Mouse (Mus musculus) T-helper 2 cell (primary cell): Measurements from ENCODE around the gene Mgat5.

Experiments used
- in situ Hi-C: fragments of 300-600 bp; cut with MboI, MseI; formaldehyde crosslinking; loops from one replicate; pipeline ENCODE4 v1.15.1; 2025; ENCODE audit warnings: high pct_unique_total_duplicates

Gene Mgat5

DNA sequence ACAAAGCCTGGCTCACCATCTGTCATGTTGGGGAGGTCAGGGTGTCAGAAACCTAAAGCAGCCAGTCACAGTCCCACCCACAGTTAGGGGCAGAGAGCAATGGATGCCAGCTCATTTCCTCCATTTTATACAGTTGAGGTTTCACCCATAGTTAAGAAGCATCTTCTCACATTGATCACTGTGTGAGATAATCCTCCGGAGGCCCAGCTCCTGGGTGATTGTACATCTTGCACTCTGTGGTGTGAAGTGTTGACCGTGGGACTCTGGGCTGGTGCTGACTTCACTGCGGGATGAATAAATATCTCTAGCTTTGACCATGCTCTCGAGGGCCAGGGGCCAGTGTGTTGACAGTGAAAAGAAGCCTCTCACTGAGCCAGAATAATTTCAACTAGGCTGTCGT is 99.0 kb downstream of the Mgat5 start:
- in situ Hi-C loops: loop anchor here (5.0 kb wide), 3 partner anchors 44 to 96 kb away; partner anchors contain the start of gene Mgat5

DNA sequence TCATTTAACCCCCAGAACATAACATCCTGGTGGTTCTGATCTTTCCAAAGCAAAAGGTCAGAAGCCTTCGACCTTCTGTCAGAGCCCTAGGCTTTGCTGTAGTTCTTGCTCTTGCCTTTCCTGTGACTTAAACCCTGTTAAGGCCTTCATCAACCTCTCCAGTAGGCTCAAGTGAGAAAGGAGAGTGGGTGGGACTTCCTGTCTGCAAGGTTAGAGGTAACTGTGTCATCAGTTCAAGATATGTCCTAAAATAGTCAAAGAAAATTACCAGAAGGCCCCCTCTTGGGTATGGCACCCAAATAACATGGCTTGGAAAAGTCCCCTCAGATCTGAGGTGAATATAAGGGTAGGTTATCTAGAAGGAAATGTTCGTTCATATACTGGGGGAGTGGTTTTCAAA is 99.5 kb downstream of the Mgat5 start:
- in situ Hi-C loops: loop anchor here (5.0 kb wide), 3 partner anchors 43 to 97 kb away; partner anchors contain the start of gene Mgat5

DNA sequence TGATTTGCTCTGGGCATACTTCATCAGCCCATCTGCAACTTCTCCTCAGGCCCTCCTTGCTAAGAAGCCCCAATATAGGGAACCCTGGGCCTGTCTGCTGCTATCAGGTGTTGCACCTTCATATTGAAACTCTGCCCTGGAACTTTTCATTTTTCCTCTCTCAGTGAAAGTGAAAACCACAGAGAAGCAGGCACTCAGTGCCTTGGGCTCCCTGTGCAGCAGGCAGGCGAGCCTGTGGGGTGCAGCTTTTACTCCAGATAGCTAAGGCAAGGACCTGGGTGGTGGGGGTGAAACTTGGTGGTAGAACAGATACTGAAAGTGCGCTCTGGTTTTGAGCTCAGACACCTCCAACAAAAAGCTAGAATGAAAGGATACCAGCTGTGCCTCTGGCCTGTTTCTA is 100.8 kb downstream of the Mgat5 start:
- in situ Hi-C loops: no loop called here

DNA sequence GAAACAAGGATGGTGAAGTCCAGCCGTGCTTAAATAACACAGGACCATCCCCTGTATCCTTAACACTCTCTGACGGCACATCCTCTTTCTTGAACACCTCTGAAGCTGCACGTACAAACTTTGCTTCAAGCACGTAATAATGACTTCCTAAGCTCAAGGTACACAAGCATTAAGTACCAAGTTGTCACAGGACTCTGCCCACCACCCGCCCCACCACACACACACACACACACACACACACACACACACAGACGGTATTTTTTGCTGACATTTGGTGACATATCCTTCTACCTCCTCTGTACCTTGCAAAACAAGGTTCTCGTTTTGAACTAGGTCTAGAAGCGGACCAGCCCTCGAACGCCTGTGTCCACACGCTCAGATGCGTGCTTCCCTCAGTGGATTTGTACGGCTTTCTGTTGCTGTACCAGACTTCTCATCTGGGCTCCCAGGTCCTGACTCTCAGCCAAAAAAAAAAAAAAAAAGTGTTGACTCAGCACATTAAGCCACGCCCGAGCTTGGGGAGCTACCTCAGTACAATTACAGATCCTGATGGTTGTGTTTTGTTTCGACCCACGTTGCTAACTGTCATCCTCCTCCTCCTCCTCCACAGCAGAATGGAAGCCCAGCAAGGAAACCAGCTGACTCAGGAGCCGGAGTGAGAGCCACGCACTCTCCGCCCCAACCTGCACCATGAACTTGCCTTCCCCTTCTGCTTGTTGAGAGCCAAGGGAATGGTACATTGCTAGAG is 101.4 kb downstream of the Mgat5 start:
- in situ Hi-C loops: no loop called here

DNA sequence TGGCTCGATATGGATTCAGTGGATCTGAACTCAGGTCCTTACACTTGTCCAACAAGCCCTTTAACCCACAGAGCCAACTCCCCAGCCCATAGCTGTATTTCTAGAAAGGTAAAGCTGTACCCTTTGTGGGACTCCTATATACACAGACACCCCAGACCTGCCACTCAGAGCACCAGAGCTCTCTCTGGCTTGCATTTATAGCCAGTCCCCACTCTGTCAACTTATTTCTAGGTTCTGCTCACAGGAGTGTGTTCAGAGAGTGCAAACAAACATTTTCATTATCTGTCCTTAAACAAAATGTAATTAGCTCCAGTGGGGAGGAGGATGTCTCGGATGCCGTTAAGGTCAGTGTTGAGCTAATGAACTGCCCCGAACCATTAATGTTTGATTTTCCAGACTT is 102.5 kb downstream of the Mgat5 start:
- in situ Hi-C loops: no loop called here

DNA sequence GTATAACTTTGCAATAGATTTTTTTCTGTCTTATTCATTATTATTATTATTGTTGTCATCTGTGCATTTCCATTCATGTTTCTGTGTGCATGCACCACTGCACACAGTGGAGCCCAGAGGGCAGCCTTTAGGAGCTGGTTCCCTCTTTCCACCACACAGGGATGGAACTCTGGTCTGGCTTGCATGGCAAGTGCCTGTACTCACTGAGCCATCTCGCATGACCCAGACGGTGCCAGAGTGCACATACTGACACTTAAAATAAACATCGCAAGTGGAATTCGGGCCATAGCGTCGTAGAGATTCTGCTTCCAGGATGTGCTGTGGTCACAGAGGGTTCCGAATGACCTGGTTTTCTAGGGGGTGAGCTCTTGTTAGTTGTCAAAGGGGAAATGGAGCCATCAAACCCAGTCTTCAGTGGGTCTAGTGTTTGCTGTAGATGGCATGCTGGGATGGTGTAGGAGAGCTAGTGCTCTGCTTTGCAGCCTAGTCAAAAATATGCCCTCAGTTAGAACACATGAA is 103.5 kb downstream of the Mgat5 start:
- in situ Hi-C loops: no loop called here

DNA sequence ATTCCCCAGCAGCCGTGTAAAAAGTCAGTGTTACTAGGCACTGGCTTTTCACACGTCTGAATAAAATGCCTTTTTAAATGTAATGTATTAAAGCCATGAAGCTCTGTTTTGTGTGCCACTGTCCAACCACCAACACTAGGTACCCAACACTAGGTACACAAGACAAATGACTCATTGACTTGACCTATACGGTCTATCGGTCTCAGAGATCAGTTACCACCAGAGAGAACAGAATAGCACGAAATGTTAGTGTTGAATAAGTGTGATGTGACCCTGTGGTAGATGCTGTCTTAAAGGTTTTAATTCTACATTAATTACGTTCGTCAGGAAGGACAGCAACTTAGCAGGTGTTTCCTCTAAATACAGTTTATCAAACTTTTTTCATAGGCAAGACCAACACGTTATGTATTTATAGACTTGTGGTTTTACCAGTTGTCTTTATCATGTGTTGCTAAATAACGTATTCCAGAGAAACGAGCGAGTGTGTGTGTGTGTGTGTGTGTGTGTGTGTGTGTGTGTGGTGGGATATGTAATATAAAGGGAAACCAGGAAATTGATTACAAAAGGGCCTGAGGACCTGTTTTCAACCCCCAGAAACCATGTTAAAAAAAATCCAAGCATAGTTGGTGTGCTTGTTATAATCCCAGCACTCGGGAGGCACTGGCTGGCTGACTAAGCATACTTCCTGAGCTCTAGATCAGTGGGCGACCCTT is 104.3 kb downstream of the Mgat5 start:
- in situ Hi-C loops: no loop called here

DNA sequence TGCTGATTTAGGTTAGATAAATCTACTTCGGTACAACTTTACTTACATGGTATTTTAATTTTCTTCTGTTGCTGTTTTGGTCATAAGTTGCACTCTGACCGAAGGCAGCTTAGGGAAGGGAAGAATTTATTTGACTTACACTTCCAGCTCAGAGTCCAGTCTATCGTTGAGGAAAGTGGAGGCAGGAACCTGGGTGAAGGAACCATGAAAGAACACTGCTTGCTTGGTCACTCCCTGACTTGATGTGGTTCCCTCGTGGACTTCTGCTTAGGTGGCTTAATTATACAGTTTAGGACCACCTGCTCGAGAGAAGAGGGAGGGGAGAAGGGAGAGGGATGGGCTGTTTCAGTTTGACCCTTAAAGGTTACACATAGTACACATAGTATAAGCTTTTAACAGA is 105.2 kb downstream of the Mgat5 start:
- in situ Hi-C loops: no loop called here

DNA sequence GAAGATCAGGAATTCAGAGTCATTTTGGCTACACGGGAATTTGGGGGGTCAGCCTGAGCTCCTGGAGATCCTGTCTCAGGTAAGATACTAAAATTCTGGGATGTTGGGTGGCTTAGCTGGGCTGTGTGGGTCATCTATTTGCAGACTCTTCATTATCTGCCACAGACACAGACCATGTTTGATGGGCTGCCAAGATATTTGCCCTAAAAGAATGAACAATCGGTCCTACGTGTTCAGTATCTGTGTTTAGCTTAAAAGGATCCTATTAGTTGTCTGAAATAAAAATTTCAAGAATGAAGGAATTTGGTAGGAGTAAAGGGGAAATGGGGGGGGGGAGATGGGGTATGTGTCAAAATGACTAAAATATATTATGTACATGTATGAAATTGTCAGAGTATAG is 105.9 kb downstream of the Mgat5 start:
- in situ Hi-C loops: no loop called here

DNA sequence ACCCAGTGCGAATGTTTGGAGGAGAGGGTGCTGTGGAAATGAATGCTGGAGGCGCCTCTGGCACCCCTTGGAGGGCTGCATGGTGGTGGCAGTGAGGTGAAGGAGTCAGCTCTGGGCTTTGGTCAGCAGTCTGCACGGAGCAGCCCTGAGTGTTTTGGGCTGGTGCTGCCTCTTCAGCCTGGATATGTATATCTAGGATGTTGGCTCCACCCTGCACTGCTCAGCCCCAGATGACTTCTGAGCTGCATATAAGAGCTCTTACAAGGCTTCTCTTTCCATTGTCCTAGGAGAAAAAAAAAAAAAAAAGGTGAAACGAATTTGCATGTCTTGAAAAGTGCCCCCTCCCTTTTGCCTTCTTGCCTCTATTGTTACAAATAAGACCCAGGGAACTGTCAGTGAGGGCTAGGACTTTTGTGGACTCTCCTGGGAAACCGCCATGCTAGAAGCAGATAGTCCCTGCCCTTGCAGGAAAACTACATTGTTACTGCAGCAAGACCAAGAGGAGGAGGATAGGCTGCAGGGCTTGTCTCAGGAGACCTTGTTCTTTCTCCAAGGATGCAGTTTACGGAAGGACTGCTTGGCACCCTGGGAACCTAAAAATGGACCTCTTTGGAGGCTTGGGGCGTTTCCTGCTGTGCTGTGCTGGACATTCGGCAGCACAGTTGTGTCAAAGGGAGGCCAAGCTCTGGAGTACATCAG is 109.0 kb downstream of the Mgat5 start:
- in situ Hi-C loops: no loop called here

DNA sequence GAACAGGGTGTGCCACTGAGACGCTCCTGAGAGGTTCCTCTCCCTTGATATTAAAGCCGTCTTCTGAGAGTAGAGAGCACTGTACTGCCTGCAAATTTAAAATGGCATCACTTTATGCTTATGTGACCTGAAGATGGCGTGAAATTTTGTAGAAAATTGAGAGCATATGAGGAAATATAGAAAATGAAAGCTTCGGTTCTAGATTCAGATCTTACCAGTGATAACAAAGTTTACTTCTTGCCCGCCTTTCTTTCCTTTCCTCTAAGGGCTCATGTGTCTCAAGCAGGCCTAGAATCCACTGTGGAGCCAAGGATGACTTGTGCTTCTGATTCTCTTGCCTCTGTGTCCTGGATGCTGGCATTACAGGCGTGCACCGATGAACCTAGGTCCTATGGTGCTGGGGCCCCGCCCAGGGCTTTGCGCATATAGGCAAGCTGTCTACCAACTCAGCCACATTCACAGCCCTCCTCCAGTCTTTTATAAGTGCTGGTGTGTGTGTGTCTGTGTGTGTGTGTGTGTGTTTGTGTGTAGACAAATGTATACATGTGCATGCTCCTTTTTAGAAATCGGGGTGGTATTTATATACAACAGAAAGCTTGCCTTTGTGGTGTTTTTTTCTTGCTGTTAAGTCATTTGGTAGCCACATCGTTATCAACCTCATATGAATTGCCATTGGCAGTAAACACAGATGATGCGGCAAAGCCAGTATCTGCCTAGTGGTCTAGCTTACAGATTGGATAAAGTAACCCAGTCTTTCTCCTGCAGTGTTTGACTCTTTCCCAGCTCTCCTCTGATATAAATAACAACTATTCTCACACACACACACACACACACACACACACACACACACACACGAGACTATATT is 111.2 kb downstream of the Mgat5 start:
- in situ Hi-C loops: no loop called here

DNA sequence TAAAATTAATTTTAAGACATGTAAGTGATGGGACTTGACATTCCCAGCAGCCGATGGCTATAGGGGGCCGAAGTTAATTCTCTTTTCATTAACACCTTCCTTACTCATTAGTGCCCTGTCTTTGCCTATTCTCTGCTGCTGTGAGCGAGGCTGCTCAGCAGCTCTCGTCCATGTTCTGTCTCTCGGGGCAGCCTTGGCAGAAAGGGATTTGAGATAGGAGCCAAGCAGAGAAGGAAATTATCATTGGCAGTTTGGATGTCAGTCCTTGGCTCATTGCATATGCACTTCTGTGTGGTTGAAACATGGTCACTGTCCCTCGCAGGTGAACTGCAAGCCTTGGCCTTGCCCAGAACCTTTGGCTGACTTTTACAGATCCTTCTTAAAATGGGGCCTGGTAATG is 111.8 kb downstream of the Mgat5 start:
- in situ Hi-C loops: no loop called here

DNA sequence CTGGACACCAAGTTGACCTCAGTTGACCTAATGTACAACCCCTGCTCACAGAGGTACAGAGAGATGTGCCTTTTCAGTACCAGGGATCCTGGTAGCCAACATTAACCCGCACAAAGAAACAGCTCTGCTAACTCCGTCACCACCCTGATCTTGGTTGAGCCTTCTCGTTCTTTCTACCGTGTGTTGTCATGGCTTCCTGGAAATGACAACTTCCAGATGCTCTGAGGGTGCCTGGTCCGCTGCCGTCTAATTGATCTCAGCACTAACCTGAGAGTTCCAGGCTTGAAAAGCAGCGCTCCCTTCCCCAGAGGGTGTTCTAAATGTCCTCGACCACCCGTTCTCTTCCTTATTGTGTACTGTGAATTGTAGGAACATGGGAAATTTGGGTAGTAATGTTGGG is 112.7 kb downstream of the Mgat5 start:
- in situ Hi-C loops: no loop called here

DNA sequence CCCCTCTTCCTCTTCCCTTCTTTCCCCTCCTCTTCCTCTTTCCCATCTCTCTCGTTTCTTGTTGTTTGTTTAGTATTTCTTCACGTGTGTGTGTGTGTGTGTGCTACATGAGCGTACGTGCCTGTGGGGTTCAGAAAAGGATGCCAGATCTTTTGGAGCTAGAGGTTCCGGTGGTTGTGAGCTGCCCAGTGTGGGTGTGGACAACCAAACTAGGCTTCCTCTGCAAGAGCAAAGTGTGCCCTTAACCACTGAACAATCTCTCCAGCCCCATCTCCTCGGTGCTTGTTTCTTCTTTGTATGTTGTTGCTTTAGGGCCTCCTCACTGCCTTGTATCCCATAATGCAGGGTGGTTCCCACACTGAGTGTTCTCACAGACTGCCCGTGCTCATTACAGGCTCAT is 113.7 kb downstream of the Mgat5 start:
- in situ Hi-C loops: no loop called here

DNA sequence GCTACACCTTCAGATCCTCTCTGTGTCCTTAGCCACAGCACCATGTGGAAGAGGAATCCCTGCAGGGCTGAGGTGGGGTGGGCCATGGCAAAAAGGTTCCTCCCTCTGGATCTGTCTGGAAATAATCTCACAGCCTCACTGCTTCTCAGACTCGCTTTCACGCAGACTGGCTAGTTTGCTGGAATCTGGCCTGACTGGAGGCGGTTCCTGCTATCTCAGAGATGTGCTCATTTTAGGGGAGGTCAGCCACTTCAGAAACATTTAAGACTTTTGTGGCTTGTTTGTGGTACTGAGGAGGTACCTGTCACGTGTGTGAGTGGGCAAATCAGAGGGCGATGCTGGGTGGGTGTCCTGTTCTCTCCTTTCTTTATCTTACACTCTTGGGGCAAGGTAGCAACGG is 115.0 kb downstream of the Mgat5 start:
- in situ Hi-C loops: no loop called here

DNA sequence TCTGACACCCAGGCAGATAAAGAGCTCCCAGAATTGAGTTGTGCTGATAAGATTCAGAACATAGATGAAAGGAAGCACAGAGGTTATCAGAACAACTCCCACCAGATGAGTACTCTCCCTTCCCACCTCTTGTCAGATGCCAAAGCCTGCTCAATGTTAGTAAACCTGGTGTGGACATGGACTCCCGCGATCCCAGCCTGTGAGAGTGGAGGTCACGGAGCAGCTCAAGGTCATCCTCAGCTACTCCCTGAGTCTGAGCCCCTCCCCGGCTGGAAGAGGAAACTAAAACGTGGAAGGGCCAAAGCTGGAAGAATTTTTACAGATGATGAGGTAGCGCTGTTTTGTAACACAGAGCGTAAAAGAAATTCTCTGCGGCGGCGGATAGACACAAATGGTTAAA is 116.1 kb downstream of the Mgat5 start:
- in situ Hi-C loops: no loop called here

DNA sequence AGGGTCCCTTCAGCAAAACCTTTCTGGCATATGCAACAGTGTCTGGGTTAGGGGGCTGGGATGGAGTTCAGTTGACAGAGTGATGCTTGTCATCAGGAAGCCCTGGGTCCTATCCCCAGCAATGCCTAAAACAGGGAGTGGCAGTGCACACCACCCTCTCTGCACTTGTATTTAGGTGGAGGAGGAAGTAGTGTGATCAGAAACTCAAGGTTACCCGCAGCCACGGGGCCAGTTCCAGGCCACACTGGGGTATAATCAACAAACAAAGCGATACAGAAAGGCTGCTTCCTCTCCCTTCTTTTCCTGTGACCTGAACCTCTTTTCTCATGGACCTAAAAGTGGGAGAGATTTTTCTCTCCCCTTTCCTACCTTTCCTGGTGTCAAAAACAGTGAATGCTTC is 116.8 kb downstream of the Mgat5 start:
- in situ Hi-C loops: no loop called here

DNA sequence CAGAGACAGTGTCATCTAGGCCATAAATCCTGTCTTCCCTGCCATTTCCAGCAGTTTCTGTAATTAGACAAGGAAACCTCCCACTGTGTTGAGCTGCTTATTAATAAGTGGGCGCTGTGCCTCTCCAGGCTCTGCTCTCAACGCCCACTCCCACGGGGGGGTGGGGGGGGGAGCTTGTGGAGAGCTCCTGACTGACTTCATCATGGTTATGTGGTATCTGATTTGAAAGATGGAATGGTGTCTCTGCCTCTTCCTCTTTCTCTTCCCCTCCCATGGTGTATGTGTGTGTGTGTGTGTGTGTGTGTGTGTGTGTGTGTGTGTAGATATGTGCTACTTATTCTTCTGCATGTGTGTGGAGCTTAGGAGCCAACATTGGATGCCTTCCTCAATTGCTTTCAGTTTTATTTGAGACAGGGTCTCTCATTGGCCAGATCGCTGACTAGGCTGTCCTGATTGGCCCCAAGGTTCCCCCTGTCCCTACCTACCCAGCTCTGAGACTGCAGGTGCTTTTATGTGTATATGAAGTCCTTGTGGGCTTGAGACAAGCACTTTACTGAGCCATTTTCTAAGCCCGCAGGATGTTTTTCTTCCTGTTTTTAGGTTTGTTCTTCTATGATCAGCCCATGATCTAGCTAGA is 117.5 kb downstream of the Mgat5 start:
- in situ Hi-C loops: no loop called here

DNA sequence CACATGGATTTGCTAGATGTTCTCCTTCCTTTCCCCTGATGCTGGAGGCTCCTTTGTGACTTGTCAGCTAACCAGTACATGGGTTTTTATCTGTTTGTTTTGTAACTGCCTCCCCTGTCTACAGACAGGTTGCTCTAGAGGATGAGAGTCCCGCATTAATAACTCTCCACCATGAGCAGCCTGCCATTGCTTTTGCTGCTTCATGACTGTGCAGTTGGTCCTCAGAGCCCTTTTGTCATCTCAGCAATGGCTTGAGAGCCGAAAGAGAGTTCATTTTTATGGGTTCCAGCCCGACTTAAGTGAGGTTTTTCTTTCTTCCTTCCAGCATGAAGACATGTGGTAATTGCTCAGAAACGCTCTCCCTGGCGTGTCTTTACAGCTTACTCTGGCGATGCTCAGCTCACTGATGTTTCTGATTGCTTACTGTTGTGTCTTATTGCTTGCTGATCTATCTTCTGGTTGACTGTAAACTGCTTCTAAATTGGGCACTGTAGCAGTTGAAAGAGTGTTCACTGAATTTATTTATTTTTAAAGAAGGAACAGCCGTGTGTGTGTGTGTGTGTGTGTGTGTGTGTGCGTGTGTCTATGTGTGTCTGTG is 120.9 kb downstream of the Mgat5 start:
- in situ Hi-C loops: no loop called here

DNA sequence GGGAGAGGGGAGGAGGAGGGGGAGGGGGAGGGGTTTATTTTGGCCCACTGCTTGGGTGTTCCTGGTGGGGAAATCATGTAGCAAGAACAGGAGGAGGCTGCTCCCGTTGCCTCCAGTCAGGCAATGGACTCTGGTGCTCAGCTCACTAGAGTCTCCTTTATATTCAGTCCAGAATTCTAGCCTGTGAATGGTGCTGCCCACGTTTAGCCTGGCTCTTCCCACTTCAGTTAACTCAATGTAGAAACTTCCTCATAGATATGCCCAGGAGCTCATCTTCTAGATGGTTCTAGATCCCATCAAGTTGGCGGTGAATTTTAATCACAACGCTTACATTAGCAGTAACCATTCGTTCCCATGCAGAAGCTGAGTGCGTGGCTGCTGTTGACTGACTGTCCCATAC is 123.0 kb downstream of the Mgat5 start:
- in situ Hi-C loops: no loop called here
